Mouse (Mus musculus) embryonic fibroblast, embryonic 13.5 days (primary cell): ENCODE measurements around the gene Cnksr3.

Experiments
- CTCF ChIP-seq: IDR thresholded peaks from 2 replicates; pipeline ENCODE4 v1.5.1; 2011; ENCODE audit warnings: mild to moderate bottlenecking, control low read depth, low read length, moderate library complexity, borderline replicate concordance; ENCODE audit not compliant: insufficient read depth
- POLR2A ChIP-seq: IDR thresholded peaks from 2 replicates; pipeline ENCODE4 v1.6.1; 2011; ENCODE audit warnings: low read depth, mild to moderate bottlenecking, control low read depth, low read length, moderate library complexity

DNA sequence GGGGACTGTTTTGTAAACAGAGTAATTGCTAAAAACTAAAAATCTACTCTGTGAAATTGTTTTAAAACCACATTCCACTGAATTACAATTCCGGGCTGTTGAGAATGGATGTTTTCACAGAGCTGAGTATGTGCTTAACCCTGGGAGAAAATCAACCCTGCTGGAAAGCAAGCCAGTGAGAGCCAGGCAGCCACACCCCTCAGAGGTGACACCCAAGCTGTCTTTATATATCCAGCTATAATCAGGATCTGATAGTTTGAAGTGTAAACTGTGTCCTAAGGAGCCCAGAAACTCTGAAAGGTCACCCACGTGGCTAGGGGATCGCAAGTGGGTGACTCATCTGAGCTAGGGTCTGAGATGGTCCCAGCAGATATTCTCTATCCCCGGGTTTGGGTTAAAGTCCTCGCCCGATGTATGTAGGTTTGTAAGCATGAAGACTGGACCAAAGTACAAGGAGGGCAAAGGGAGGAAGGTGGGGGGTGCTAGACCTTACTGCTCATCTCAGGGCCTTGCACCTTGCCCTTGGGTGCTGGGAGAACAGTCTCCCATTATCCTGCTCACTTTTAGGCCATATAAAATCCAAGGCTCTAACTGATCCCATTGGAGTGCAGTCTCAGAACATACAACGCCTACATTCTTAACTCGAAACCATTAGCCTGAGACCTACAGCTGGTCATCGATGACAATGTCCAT, 20.2 kb downstream of the Cnksr3 start:
- no peak for TF ChIP-seq CTCF
- TF ChIP-seq POLR2A = no peak
